ENCODE assay signal across 8 mouse cellular contexts in genomic region chr3:87930078-87930795, GRCm38 (mm10). TPM values are rescaled to one million over a fixed set of nuclear protein-coding genes. Genes with fewer than 3 reads are reported as not detected.
DNase-seq lines count a peak whose midpoint lies in the region; ATAC-seq and TF ChIP-seq lines count a peak whose summit lies in the region.

Gene Isg20l2, plus strand, starts transcription at chr3:87930314.
Gene Rrnad1, minus strand, starts transcription at chr3:87930717.

- peaks cover 19% of the 10 kb centered on the region for H3K4me1 ChIP-seq in heart, embryonic 10.5 days
- peaks cover 22% of the 10 kb centered on the region for H3K4me1 ChIP-seq in kidney, embryonic 16.5 days (ENCODE audit: insufficient read depth, low read length)
- H3K4me1 ChIP-seq in liver, adult 2 months (ENCODE audit: control insufficient read depth, insufficient read depth, low read length): peaks cover 28% of the 10 kb centered on the region

- WGBS in heart, embryonic 10.5 days: under 1% methylated on average over 74 of the region's 78 CpGs
- WGBS in kidney, embryonic 16.5 days: under 1% methylated on average over 72 of the region's 78 CpGs
- under 1% methylated on average over 78 of the region's 78 CpGs for WGBS in liver, adult 2 months

- H3K27me3 ChIP-seq in heart, embryonic 10.5 days (ENCODE audit: insufficient read depth, poor library complexity, severe bottlenecking): no peaks in the 10 kb centered on the region
- H3K27me3 ChIP-seq in kidney, embryonic 16.5 days (ENCODE audit: insufficient read depth, low read length): no peaks in the 10 kb centered on the region
- H3K27me3 ChIP-seq in liver, adult 2 months (ENCODE audit: control insufficient read depth, insufficient read depth, low read length): no peaks in the 10 kb centered on the region
- no peaks in the 10 kb centered on the region for H3K27me3 ChIP-seq in myocyte (ENCODE audit: control insufficient read depth, insufficient read depth, insufficient read length)
- H3K27me3 ChIP-seq in splenic B cell, adult 2 months (ENCODE audit: control insufficient read depth, insufficient read depth, low read length, poor library complexity, severe bottlenecking): no peaks in the 10 kb centered on the region

- peak; percentile 91 for ATAC-seq in erythroblast, adult 5-6 weeks (replicated peaks; ENCODE audit: low FRiP score, poor library complexity, severe bottlenecking)
- peak; percentile 98 for ATAC-seq in kidney, embryonic 16.5 days (ENCODE audit: low FRiP score, low TSS enrichment)

- TF ChIP-seq POLR2A in liver, adult 2 months (IDR thresholded peaks at IDR 0.05; ENCODE audit: extremely low read depth, insufficient read depth, low read length): no peak; the same call in 1 of the 2 replicates
- peak; percentile 79 for TF ChIP-seq POLR2A in myocyte (IDR thresholded peaks at IDR 0.05; ENCODE audit: insufficient read length, low read depth)

- H3K9me3 ChIP-seq in heart, embryonic 10.5 days: no peaks in the 10 kb centered on the region
- H3K9me3 ChIP-seq in kidney, embryonic 16.5 days (ENCODE audit: low read length): no peaks in the 10 kb centered on the region

- H3ac ChIP-seq in myocyte (ENCODE audit: control insufficient read depth, insufficient read length): peak within 1 kb of the TSS; percentile 79

- TF ChIP-seq CTCF in liver, adult 2 months (IDR thresholded peaks at IDR 0.05; ENCODE audit: low read depth, low read length): peak; percentile 89

- peak; percentile 95 to 96 for DNase-seq in B cell, adult 2 months
- peak; percentile 100 for DNase-seq in brain, adult 2 months (ENCODE audit: low read depth, low spot score)
- peak; percentile 99 for DNase-seq in heart, embryonic 10.5 days (ENCODE audit: low spot score)
- DNase-seq in liver, adult 2 months (ENCODE audit: extremely low read depth, low read depth, low spot score): peak; percentile 93
- peak; percentile 97 for DNase-seq in splenic B cell, adult 2 months (ENCODE audit: low read depth, low spot score)

- peak within 1 kb of the TSS; percentile 98 for H3K27ac ChIP-seq in heart, embryonic 10.5 days
- peak within 1 kb of the TSS; percentile 87 for H3K27ac ChIP-seq in kidney, embryonic 16.5 days (ENCODE audit: low read length)
- H3K27ac ChIP-seq in liver, adult 2 months (replicated peaks; ENCODE audit: insufficient read depth, low read depth, low read length): peak within 1 kb of the TSS; percentile 65

- peak within 1 kb of the TSS; percentile 86 for H3K4me2 ChIP-seq in kidney, embryonic 16.5 days (replicated peaks; ENCODE audit: low read depth, low read length)
- peak within 1 kb of the TSS; percentile 100 for H3K4me2 ChIP-seq in myocyte (ENCODE audit: low read depth)

- peak within 1 kb of the TSS; percentile 84 for H3K9ac ChIP-seq in kidney, embryonic 16.5 days (replicated peaks; ENCODE audit: low read length)
- H3K9ac ChIP-seq in liver, adult 2 months (ENCODE audit: low read depth, low read length): peak within 1 kb of the TSS; percentile 82

- peak within 1 kb of the TSS; percentile 89 for H3K4me3 ChIP-seq in heart, embryonic 10.5 days
- peak within 1 kb of the TSS; percentile 94 for H3K4me3 ChIP-seq in kidney, embryonic 16.5 days (ENCODE audit: low read length)
- peak within 1 kb of the TSS; percentile 76 for H3K4me3 ChIP-seq in liver, adult 2 months (ENCODE audit: insufficient read depth, low read depth, low read length)
- H3K4me3 ChIP-seq in myocyte: peak within 1 kb of the TSS; percentile 96

- peaks cover 32% of the 10 kb centered on the region for H3K79me2 ChIP-seq in liver, adult 2 months (ENCODE audit: control insufficient read depth, insufficient read depth, low read length)
- peaks cover 55% of the 10 kb centered on the region for H3K79me2 ChIP-seq in myocyte (ENCODE audit: control insufficient read depth, insufficient read depth)

- peaks cover 66% of the 10 kb centered on the region for H3K36me3 ChIP-seq in heart, embryonic 10.5 days
- H3K36me3 ChIP-seq in kidney, embryonic 16.5 days (ENCODE audit: insufficient read depth, low read length): peaks cover 37% of the 10 kb centered on the region
- H3K36me3 ChIP-seq in liver, adult 2 months (ENCODE audit: control insufficient read depth, insufficient read depth, low read length): peaks cover 9% of the 10 kb centered on the region; the same call in 1 of the 2 replicates
- peaks cover 25% of the 10 kb centered on the region for H3K36me3 ChIP-seq in myocyte (ENCODE audit: control insufficient read depth, insufficient read depth)
- peaks cover 11% of the 10 kb centered on the region for H3K36me3 ChIP-seq in splenic B cell, adult 2 months (ENCODE audit: control insufficient read depth, insufficient read depth, low read length, poor library complexity, severe bottlenecking)

TF ChIP-seq in myocyte, 11 proteins besides CTCF, POLR2A, EP300 and RAD21:
- no peak for TF ChIP-seq E2F4 (IDR thresholded peaks at IDR 0.05; ENCODE audit: insufficient read depth)
- TF ChIP-seq POLR2AphosphoS2 (IDR thresholded peaks at IDR 0.05; ENCODE audit: insufficient read length, low read depth): peak; percentile 93
- TF ChIP-seq MYOD1 (IDR thresholded peaks at IDR 0.05; ENCODE audit: control insufficient read depth in 1 of 3, insufficient read length in 2 of 3, low read depth in 2 of 3): peak in 1 of 3 experiments; percentile 13
- TF ChIP-seq SRF (IDR thresholded peaks at IDR 0.05; ENCODE audit: control insufficient read depth, insufficient read length, low read depth): peak; percentile 89
- no peak for TF ChIP-seq USF1 (IDR thresholded peaks at IDR 0.05; ENCODE audit: low read depth)
- TF ChIP-seq TCF3 (IDR thresholded peaks at IDR 0.05; ENCODE audit: insufficient read length, low read depth): no peak
- peak in 2 of 3 experiments; percentile 53 to 64 for TF ChIP-seq MYOG (IDR thresholded peaks at IDR 0.05; ENCODE audit: control insufficient read depth in 1 of 3, insufficient read depth in 1 of 3, insufficient read length in 2 of 3, low read depth in 2 of 3)
- TF ChIP-seq TCF12 (IDR thresholded peaks at IDR 0.05; ENCODE audit: insufficient read depth, poor library complexity, severe bottlenecking): no peak
- TF ChIP-seq CEBPB (IDR thresholded peaks at IDR 0.05; ENCODE audit: insufficient read depth, poor library complexity, severe bottlenecking): no peak
- TF ChIP-seq REST (IDR thresholded peaks at IDR 0.05; ENCODE audit: insufficient read depth, insufficient read length): no peak
- no peak for TF ChIP-seq MAX (IDR thresholded peaks at IDR 0.05; ENCODE audit: low read depth)

RNA-seq across cellular contexts. Expression of gene Isg20l2, which starts in this region (rescaled TPM):
- total RNA-seq in erythroblast, adult 5-6 weeks (2015; ENCODE audit: low replicate concordance): 8.6 and 10.7 TPM in 2 replicates
- total RNA-seq in erythroblast, adult 5-6 weeks (2017; ENCODE audit: low replicate concordance): 5.6 and 11.6 TPM in 2 replicates
- 39.6 and 55.1 TPM in 2 replicates for polyA plus RNA-seq in heart, embryonic 10.5 days (2016; fragmentation: Nextera tagmentation; extraction: Ambion mirVana)
- 60.2 and 68.7 TPM in 2 replicates for polyA plus RNA-seq in kidney, embryonic 16.5 days (2015; fragmentation: Nextera tagmentation; extraction: Ambion mirVana)
- total RNA-seq in liver, adult 2 months (2014; rRNA removed): 6.8 and 9.3 TPM in 2 replicates
- 7.0 and 7.2 TPM in 2 replicates for polyA plus RNA-seq in liver, adult 2 months (2012; rRNA removed)
- polyA plus RNA-seq in myocyte (2012; fragmentation: generic; extraction: Trizol): 19.4 TPM

RNA-seq across cellular contexts. Expression of gene Rrnad1, which starts in this region (rescaled TPM):
- total RNA-seq in erythroblast, adult 5-6 weeks (2015; ENCODE audit: low replicate concordance): 0.58 and 1.7 TPM in 2 replicates
- 2.4 and 3.2 TPM in 2 replicates for total RNA-seq in erythroblast, adult 5-6 weeks (2017; ENCODE audit: low replicate concordance)
- 16.8 and 21.0 TPM in 2 replicates for polyA plus RNA-seq in heart, embryonic 10.5 days (2016; fragmentation: Nextera tagmentation; extraction: Ambion mirVana)
- 19.9 and 22.7 TPM in 2 replicates for polyA plus RNA-seq in kidney, embryonic 16.5 days (2015; fragmentation: Nextera tagmentation; extraction: Ambion mirVana)
- total RNA-seq in liver, adult 2 months (2014; rRNA removed): 5.3 and 6.2 TPM in 2 replicates
- polyA plus RNA-seq in liver, adult 2 months (2012; rRNA removed): 10.1 and 18.4 TPM in 2 replicates
- 7.0 TPM for polyA plus RNA-seq in myocyte (2012; fragmentation: generic; extraction: Trizol)

Comparison
In these comparisons a context has a peak if more than half of its experiments do, and no peak if none do; other contexts are left out.
1. Peak in every context shown above with its lines: DNase-seq, ATAC-seq, H3K4me3 ChIP-seq and H3K27ac ChIP-seq.